Mouse (Mus musculus) lung, postnatal 0 days (tissue): Measurements from ENCODE around the gene 4930519P11Rik. TPM values are rescaled to one million over a fixed set of nuclear protein-coding genes. Genes with fewer than 3 reads are reported as not detected.

Experiments used
- ATAC-seq: fragments of 200-750 bp; cut with Nextera tagmentation; 2 replicates; pipeline ENCODE4 v1.8.0; 2017; ENCODE audit warnings: moderate library complexity
- DNase-seq: peaks from one replicate; pipeline ENCODE4 v3.0.0-alpha.2; 2016; ENCODE audit warnings: low spot score
- H3K27ac ChIP-seq: fragments of 300-500 bp; sonication (generic); 2 replicates; pipeline ENCODE4 v1.5.1; 2014; ENCODE audit warnings: antibody characterized with exemption, mild to moderate bottlenecking, low read length, mixed read lengths
- H3K27me3 ChIP-seq: fragments of 300-500 bp; sonication (generic); replicated peaks from 2 replicates; pipeline ENCODE4 v1.6.1; 2014; ENCODE audit warnings: low read length, mixed read lengths; ENCODE audit not compliant: insufficient read depth
- H3K36me3 ChIP-seq: fragments of 300-500 bp; sonication (generic); 2 replicates; pipeline ENCODE4 v1.6.1; 2014; ENCODE audit warnings: low read length, mixed read lengths; ENCODE audit not compliant: insufficient read depth
- H3K4me1 ChIP-seq: fragments of 300-500 bp; sonication (generic); 2 replicates; pipeline ENCODE4 v1.6.1; 2014; ENCODE audit warnings: antibody characterized with exemption, low read depth, low read length, mixed read lengths; ENCODE audit not compliant: insufficient read depth
- H3K4me2 ChIP-seq: fragments of 300-500 bp; sonication (generic); replicated peaks from 2 replicates; pipeline ENCODE4 v1.6.1; 2014; ENCODE audit warnings: low read depth, mild to moderate bottlenecking, low read length, moderate library complexity, mixed read lengths
- H3K4me3 ChIP-seq: fragments of 300-500 bp; sonication (generic); 2 replicates; pipeline ENCODE4 v1.5.1; 2014; ENCODE audit warnings: low read depth, low read length
- H3K9ac ChIP-seq: fragments of 300-500 bp; sonication (generic); replicated peaks from 2 replicates; pipeline ENCODE4 v1.6.1; 2014; ENCODE audit warnings: low read depth, mild to moderate bottlenecking
- H3K9me3 ChIP-seq: fragments of 300-500 bp; sonication (generic); 2 replicates; pipeline ENCODE4 v1.6.1; 2016; ENCODE audit warnings: low read length, mixed read lengths
- CTCF ChIP-seq: IDR thresholded peaks from 2 replicates; pipeline ENCODE4 v1.5.1; 2016; ENCODE audit warnings: antibody characterized with exemption, mild to moderate bottlenecking
- EP300 ChIP-seq: IDR thresholded peaks from 2 replicates; pipeline ENCODE4 v1.6.1; 2016; ENCODE audit warnings: antibody characterized with exemption, mild to moderate bottlenecking, control low read depth
- WGBS: fragments of 180-500 bp; shearing (Covaris S2); extraction: QIAGEN DNeasy Blood & Tissue Kit; methylation state at CpG from one replicate; pipeline ENCODE4 v1.1.7; 2014; 5-methylcytosine and 5-hydroxymethylcytosine counted together
- polyA plus RNA-seq: library from polyadenylated mRNA; unstranded; fragments of >200 nt; fragmentation: Nextera tagmentation; extraction: Ambion mirVana; gene quantifications from 2 replicates; pipeline ENCODE4 v1.2.1, GENCODE M21; 2015

Gene 4930519P11Rik
- polyA plus RNA-seq, 1 experiment from 2014 or later: 0.61 TPM

DNA sequence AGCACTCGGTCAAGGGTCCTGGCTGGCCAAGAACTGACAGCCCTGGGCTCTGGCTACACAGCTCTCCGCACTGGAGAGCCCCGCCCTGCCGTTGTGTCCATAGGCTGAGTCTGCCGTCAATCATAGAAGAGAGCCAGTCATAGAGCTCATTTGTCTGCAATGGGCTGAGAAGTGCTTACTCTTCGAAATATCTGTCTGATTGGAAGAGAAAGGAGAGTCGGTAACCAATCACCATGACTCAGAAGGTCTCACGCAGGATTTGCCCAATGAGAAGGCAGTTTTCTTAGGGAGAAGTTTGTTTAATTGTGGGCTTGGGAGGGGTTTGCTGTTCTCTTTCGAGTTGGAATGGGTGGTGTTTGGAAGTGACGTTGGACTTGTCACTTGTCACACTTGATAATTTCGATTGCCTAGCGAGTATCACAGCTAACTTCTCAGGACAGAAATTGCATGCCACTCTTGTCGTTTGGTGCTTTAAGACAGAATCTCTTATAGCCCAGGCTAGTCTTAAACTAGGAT lies 9.5 kb downstream of the 4930519P11Rik start, which contains the start of gene Pxmp4:
Gene Pxmp4, minus strand, starts transcription at position 71 of the 516 bp plus-strand sequence.
- Histone ChIP-seq H3K9me3 (no peaks in the 10 kb centered on the region), H3K27me3 (no peaks in the 10 kb centered on the region), H3K4me2 (peak within 1 kb of the TSS; percentile 73), H3K9ac (peak within 1 kb of the TSS; percentile 82), H3K36me3 (no peaks in the 10 kb centered on the region), H3K4me3 (peak within 1 kb of the TSS; percentile 72), H3K27ac (peak within 1 kb of the TSS; percentile 87), H3K4me1 (peaks cover 3% of the 10 kb centered on the region; the same call in 1 of the 2 replicates)
- DNase-seq (peak; percentile 99), ATAC-seq (peak; percentile 100)
- WGBS: under 1% methylated on average over 13 of the region's 13 CpGs
- TF ChIP-seq EP300: 0 out of 2 replicates have a peak, but pooled peaks have one; percentile 38
- TF ChIP-seq CTCF: no peak

DNA sequence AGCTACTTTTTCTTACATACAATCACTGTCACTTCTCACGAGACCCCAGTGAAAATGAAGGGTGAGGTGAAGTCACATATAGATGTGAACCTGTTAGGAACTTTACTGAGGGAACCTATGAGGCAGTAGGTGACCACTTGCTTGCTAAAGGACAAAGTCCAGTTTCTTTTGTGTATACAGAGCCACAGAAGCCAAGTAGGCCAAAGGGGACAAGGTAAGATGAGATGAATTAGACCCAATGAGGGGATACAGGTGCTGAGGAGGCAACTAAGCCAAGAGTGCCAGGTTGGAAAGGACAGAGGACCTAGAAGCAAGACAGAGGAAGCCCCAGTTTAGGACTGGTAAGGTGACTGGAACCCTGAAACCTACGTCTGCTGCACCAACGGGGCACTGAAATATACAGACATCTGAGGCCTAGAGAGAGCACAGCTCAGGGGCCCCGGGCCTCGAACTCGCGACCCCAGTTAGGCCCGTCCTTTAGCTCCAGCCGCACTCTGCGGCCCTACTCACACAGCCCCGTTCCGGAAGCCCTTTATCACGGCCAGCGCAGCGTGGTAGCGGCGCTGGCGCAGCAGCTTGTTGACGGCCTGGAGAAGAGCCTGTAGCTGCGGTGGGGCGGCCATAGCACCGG lies 10.1 kb downstream of the 4930519P11Rik start:
- Histone ChIP-seq H3K9ac (peak overlapping the region; percentile 82), H3K27me3 (no peaks in the 10 kb centered on the region), H3K4me1 (peaks cover 3% of the 10 kb centered on the region; the same call in 1 of the 2 replicates), H3K9me3 (no peaks in the 10 kb centered on the region), H3K36me3 (no peaks in the 10 kb centered on the region), H3K27ac (peak overlapping the region; percentile 87), H3K4me3 (peak overlapping the region; percentile 72), H3K4me2 (peak overlapping the region; percentile 73)
- TF ChIP-seq CTCF (no peak), EP300 (no peak)
- DNase-seq (peak; percentile 31), ATAC-seq (no peak)
- 19% methylated on average over 22 of the region's 22 CpGs for WGBS

DNA sequence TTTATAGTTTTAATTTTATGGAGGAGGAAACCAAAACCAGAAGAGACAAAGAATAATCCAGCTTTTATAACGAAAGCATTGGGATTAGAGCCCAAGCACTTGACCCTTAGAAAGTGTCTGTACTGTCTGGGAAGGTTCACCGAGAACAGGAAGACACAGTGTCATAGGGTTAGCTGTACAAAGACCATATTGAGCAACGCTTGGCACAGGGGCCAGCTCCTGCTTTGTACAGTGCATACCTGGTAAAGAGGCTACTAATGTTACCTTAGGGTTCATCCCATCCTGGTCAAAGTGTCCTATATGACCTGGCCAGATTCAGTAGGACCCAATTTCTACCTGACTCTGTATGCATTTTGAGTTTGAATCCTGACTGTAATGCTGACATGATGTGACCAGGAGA lies 11.9 kb downstream of the 4930519P11Rik start:
- Histone ChIP-seq H3K36me3 (no peaks in the 10 kb centered on the region), H3K27me3 (no peaks in the 10 kb centered on the region), H3K9me3 (no peaks in the 10 kb centered on the region), H3K27ac (no peak overlapping the region), H3K4me1 (peaks cover 3% of the 10 kb centered on the region; the same call in 1 of the 2 replicates), H3K4me3 (no peak overlapping the region), H3K9ac (no peak overlapping the region), H3K4me2 (no peak overlapping the region)
- DNase-seq: no peak
- no peak for ATAC-seq
- 67% methylated on average over 3 of the region's 3 CpGs for WGBS
- TF ChIP-seq CTCF (no peak), EP300 (no peak)

DNA sequence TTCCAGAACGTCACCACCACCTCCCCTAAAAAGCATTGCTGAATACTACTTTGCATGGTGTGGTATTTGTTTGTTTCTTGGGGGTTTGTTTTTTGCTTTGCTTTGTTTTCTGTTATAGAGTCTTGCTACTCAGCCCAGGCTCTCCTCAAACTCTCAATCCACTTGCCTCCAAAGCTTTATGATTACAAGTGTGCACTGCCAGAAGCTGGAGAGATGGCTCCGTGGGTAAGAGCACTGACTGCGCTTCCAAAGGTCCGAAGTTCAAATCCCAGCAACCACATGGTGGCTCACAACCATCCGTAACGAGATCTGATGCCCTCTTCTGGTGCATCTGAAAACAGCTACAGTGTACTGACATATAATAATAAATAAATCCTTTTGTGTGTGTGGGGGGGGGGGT lies 12.7 kb downstream of the 4930519P11Rik start:
- H3K9me3 ChIP-seq: no peaks in the 10 kb centered on the region
- no peak for DNase-seq
- no peak for ATAC-seq
- H3K4me3 ChIP-seq: no peak overlapping the region
- H3K36me3 ChIP-seq: no peaks in the 10 kb centered on the region; the same call in 1 of the 2 replicates
- no peak overlapping the region for H3K4me2 ChIP-seq
- H3K27ac ChIP-seq: no peak overlapping the region
- peaks cover 3% of the 10 kb centered on the region; the same call in 1 of the 2 replicates for H3K4me1 ChIP-seq
- 64% methylated on average over 6 of the region's 6 CpGs for WGBS
- no peak overlapping the region for H3K9ac ChIP-seq
- TF ChIP-seq EP300 (no peak), CTCF (peak; percentile 28)
- H3K27me3 ChIP-seq: no peaks in the 10 kb centered on the region

DNA sequence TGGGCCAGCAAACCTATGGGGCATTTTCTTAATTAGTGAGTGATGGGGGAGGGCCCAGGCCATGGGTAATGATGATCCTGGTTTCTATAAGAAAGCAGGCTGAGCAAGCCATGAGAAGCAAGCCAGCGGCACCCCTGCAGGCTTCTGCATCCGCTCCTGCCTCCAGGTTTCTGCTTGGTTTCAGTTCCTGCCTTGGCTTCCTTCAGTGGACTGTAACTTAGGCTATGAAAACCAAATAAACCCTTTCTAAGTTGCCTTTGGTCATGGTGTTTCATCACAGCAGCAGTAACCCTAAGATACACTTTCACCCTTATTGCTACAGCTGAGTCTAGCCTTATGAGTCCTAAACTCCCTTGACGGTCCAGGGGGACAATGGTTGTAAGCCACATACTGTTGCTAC lies 15.8 kb downstream of the 4930519P11Rik start:
- no peak overlapping the region for H3K9ac ChIP-seq
- DNase-seq (no peak), ATAC-seq (no peak)
- no peak overlapping the region for H3K4me3 ChIP-seq
- H3K4me2 ChIP-seq: no peak overlapping the region
- no peaks in the 10 kb centered on the region for H3K9me3 ChIP-seq
- H3K4me1 ChIP-seq: no peaks in the 10 kb centered on the region
- H3K27ac ChIP-seq: no peak overlapping the region
- H3K36me3 ChIP-seq: peaks cover 4% of the 10 kb centered on the region; the same call in 1 of the 2 replicates
- no peak for TF ChIP-seq EP300
- H3K27me3 ChIP-seq: no peaks in the 10 kb centered on the region
- 86% methylated on average over 3 of the region's 3 CpGs for WGBS

DNA sequence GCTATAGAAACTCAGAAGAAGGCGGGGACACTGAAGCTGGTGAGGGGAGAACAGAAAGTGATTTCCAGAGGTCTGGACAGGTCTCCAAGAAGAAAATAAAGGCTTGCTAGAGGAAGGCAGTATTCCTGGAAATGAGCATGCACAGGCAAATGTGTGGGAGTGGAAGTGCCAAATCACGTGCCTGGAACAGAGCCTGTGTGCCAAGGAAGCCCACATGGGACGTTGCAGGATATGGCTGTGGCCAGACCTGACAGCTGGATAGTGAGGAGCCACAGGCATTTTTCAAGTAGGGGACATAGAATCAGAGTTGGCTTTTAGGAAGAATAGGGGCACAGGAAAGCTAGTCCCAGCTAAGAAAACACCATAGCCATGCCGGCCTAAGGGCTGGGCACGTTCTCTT lies 17.5 kb downstream of the 4930519P11Rik start:
- Histone ChIP-seq H3K9me3 (no peaks in the 10 kb centered on the region), H3K4me2 (no peak overlapping the region), H3K4me3 (no peak overlapping the region), H3K36me3 (peaks cover 4% of the 10 kb centered on the region; the same call in 1 of the 2 replicates), H3K4me1 (no peaks in the 10 kb centered on the region), H3K27ac (no peak overlapping the region), H3K9ac (no peak overlapping the region), H3K27me3 (no peaks in the 10 kb centered on the region)
- WGBS: 80% methylated on average over 5 of the region's 5 CpGs
- no peak for TF ChIP-seq CTCF
- TF ChIP-seq EP300: no peak
- DNase-seq (no peak), ATAC-seq (no peak)
